Mouse (Mus musculus) embryonic facial prominence, embryonic 13.5 days (tissue): ENCODE measurements around the gene Stkld1. TPM values are rescaled to one million over a fixed set of nuclear protein-coding genes. Genes with fewer than 3 reads are reported as not detected.
"Not testable (repeated sequence)": the region's sequence is repeated elsewhere in the genome, so short reads cannot be mapped to it uniquely, and the experiment has no call there.

Source experiments
- ATAC-seq: fragments of 200-750 bp; cut with Nextera tagmentation; 2 replicates; pipeline ENCODE4 v1.8.0; 2017; ENCODE audit warnings: low read depth; ENCODE audit not compliant: insufficient number of reproducible peaks, insufficient read depth, low FRiP score, low TSS enrichment
- H3K27ac ChIP-seq: fragments of 300-500 bp; sonication (generic); 2 replicates; pipeline ENCODE4 v1.5.1; 2015; ENCODE audit warnings: moderate library complexity, mild to moderate bottlenecking, inconsistent platforms
- H3K27me3 ChIP-seq: fragments of 300-500 bp; sonication (generic); 2 replicates; pipeline ENCODE4 v1.6.1; 2015; ENCODE audit warnings: mild to moderate bottlenecking, inconsistent platforms
- H3K36me3 ChIP-seq: fragments of 300-500 bp; sonication (generic); 2 replicates; pipeline ENCODE4 v1.6.1; 2015; ENCODE audit warnings: mild to moderate bottlenecking, inconsistent platforms
- H3K4me1 ChIP-seq: fragments of 300-500 bp; sonication (generic); 2 replicates; pipeline ENCODE4 v1.6.1; 2015; ENCODE audit warnings: inconsistent platforms
- H3K4me2 ChIP-seq: fragments of 300-500 bp; sonication (generic); 2 replicates; pipeline ENCODE4 v1.6.1; 2015; ENCODE audit warnings: moderate library complexity, mild to moderate bottlenecking, inconsistent platforms
- H3K4me3 ChIP-seq: fragments of 300-500 bp; sonication (generic); 2 replicates; pipeline ENCODE4 v1.5.1; 2015; ENCODE audit warnings: mild to moderate bottlenecking, inconsistent platforms
- H3K9ac ChIP-seq: fragments of 300-500 bp; sonication (generic); 2 replicates; pipeline ENCODE4 v1.6.1; 2015; ENCODE audit warnings: mild to moderate bottlenecking, inconsistent platforms
- H3K9me3 ChIP-seq: fragments of 300-500 bp; sonication (generic); 2 replicates; pipeline ENCODE4 v1.6.1; 2016; ENCODE audit warnings: inconsistent platforms
- WGBS: fragments of 180-500 bp; shearing (Covaris S2); methylation state at CpG from one replicate; pipeline ENCODE4 v1.1.7; 2015; ENCODE audit warnings: mixed read lengths; 5-methylcytosine and 5-hydroxymethylcytosine counted together
- polyA plus RNA-seq: library from polyadenylated mRNA; unstranded; fragments of >200 nt; fragmentation: Nextera tagmentation; extraction: Ambion mirVana; gene quantifications from 2 replicates; pipeline ENCODE4 v1.2.1, GENCODE M21; 2015

The Stkld1 gene
- 0.22 TPM in 1 of 2 replicates, not detected in the other for polyA plus RNA-seq

GRCm38 (mm10) chr2:26933304-26934055 lies at the start of gene Stkld1, which contains the start of gene Surf4:
Gene Stkld1 (plus strand): TSS chr2:26934047.
Gene Surf4 (minus strand): TSS chr2:26933928.
- peak; percentile 89 for ATAC-seq
- Histone ChIP-seq H3K4me1 (peaks cover 35% of the 10 kb centered on the region), H3K27me3 (no peaks in the 10 kb centered on the region), H3K27ac (peak within 1 kb of the TSS; percentile 87), H3K9ac (peak within 1 kb of the TSS; percentile 100), H3K4me3 (peak within 1 kb of the TSS; percentile 99), H3K36me3 (peaks cover 32% of the 10 kb centered on the region), H3K4me2 (peak within 1 kb of the TSS; percentile 73), H3K9me3 (no peaks in the 10 kb centered on the region)
- under 1% methylated on average over 58 of the region's 70 CpGs for WGBS

GRCm38 (mm10) chr2:26885541-26885940 lies 48.3 kb upstream of the Stkld1 start:
- not testable (repeated sequence) for H3K4me2 ChIP-seq, H3K27ac ChIP-seq, H3K4me1 ChIP-seq, H3K9ac ChIP-seq, H3K27me3 ChIP-seq, H3K9me3 ChIP-seq, H3K4me3 ChIP-seq, ATAC-seq
- peaks cover 31% of the 10 kb centered on the region for H3K36me3 ChIP-seq
- WGBS, result 81% methylated on average over 2 of the region's 2 CpGs

GRCm38 (mm10) chr2:26886170-26886569 lies 47.7 kb upstream of the Stkld1 start:
- not testable (repeated sequence) for H3K27ac ChIP-seq, H3K4me2 ChIP-seq, H3K4me3 ChIP-seq, H3K9me3 ChIP-seq, H3K4me1 ChIP-seq, ATAC-seq, H3K9ac ChIP-seq, H3K27me3 ChIP-seq
- peaks cover 37% of the 10 kb centered on the region for H3K36me3 ChIP-seq
- 64% methylated on average over 4 of the region's 4 CpGs for WGBS

- H3K4me2 ChIP-seq, result no peak overlapping the region
- no peak overlapping the region for H3K9ac ChIP-seq
- 90% methylated on average over 4 of the region's 4 CpGs for WGBS
- H3K4me1 ChIP-seq, result no peaks in the 10 kb centered on the region
- no peak overlapping the region for H3K27ac ChIP-seq
- H3K36me3 ChIP-seq, result peaks cover 89% of the 10 kb centered on the region
- H3K4me3 ChIP-seq, result no peak overlapping the region
- no peak for ATAC-seq
- no peaks in the 10 kb centered on the region for H3K9me3 ChIP-seq
- H3K27me3 ChIP-seq, result no peaks in the 10 kb centered on the region
These were observed 37.9 kb upstream of the Stkld1 start for GRCm38 (mm10) chr2:26895898-26896297.

GRCm38 (mm10) chr2:26900731-26901130 lies 33.1 kb upstream of the Stkld1 start:
- peaks cover 20% of the 10 kb centered on the region for H3K4me1 ChIP-seq
- peaks cover 59% of the 10 kb centered on the region for H3K36me3 ChIP-seq
- no peaks in the 10 kb centered on the region for H3K27me3 ChIP-seq
- H3K9me3 ChIP-seq, result no peaks in the 10 kb centered on the region
- no peak overlapping the region for H3K27ac ChIP-seq
- WGBS, result 60% methylated on average over 1 of the region's 1 CpGs
- no peak overlapping the region for H3K4me2 ChIP-seq
- no peak overlapping the region for H3K4me3 ChIP-seq
- no peak overlapping the region for H3K9ac ChIP-seq
- ATAC-seq, result no peak

GRCm38 (mm10) chr2:26901834-26902400 lies 31.9 kb upstream of the Stkld1 start:
- Histone ChIP-seq H3K9ac (peak overlapping the region; percentile 85), H3K4me2 (peak overlapping the region; percentile 84), H3K4me3 (peak overlapping the region; percentile 82), H3K9me3 (no peaks in the 10 kb centered on the region), H3K27ac (peak overlapping the region; percentile 91; the same call in 1 of the 2 replicates), H3K36me3 (peaks cover 59% of the 10 kb centered on the region), H3K27me3 (no peaks in the 10 kb centered on the region), H3K4me1 (peaks cover 20% of the 10 kb centered on the region)
- no peak for ATAC-seq
- WGBS, result 10% methylated on average over 7 of the region's 7 CpGs

- Histone ChIP-seq H3K4me3 (peak within 1 kb of the TSS; percentile 82), H3K27me3 (no peaks in the 10 kb centered on the region), H3K4me2 (peak within 1 kb of the TSS; percentile 84), H3K9me3 (no peaks in the 10 kb centered on the region), H3K9ac (peak within 1 kb of the TSS; percentile 85), H3K4me1 (peaks cover 21% of the 10 kb centered on the region), H3K36me3 (peaks cover 59% of the 10 kb centered on the region), H3K27ac (peak within 1 kb of the TSS; percentile 91)
- peak; percentile 88 for ATAC-seq
- WGBS, result under 1% methylated on average over 41 of the region's 41 CpGs
These were observed 31.2 kb upstream of the Stkld1 start, which contains the start of gene Surf6 for GRCm38 (mm10) chr2:26902467-26903220. Gene Surf6 (minus strand): TSS chr2:26902879.

GRCm38 (mm10) chr2:26903311-26903710 lies 30.5 kb upstream of the Stkld1 start:
- Histone ChIP-seq H3K4me2 (peak overlapping the region; percentile 84), H3K27me3 (no peaks in the 10 kb centered on the region), H3K9me3 (no peaks in the 10 kb centered on the region), H3K36me3 (peaks cover 59% of the 10 kb centered on the region), H3K4me1 (peaks cover 27% of the 10 kb centered on the region), H3K4me3 (peak overlapping the region; percentile 82), H3K27ac (peak overlapping the region; percentile 91), H3K9ac (peak overlapping the region; percentile 85)
- 8% methylated on average over 7 of the region's 7 CpGs for WGBS
- ATAC-seq, result no peak

GRCm38 (mm10) chr2:26905936-26906335 lies 27.9 kb upstream of the Stkld1 start:
- Histone ChIP-seq H3K4me2 (no peak overlapping the region), H3K9me3 (no peaks in the 10 kb centered on the region), H3K27me3 (no peaks in the 10 kb centered on the region), H3K9ac (no peak overlapping the region), H3K36me3 (peaks cover 41% of the 10 kb centered on the region), H3K27ac (no peak overlapping the region), H3K4me3 (no peak overlapping the region), H3K4me1 (peaks cover 41% of the 10 kb centered on the region)
- no peak for ATAC-seq
- WGBS, result 86% methylated on average over 2 of the region's 2 CpGs

GRCm38 (mm10) chr2:26906431-26906830 lies 27.4 kb upstream of the Stkld1 start:
- H3K27ac ChIP-seq, result no peak overlapping the region
- WGBS, result 93% methylated on average over 3 of the region's 3 CpGs

GRCm38 (mm10) chr2:26907109-26907508 lies 26.7 kb upstream of the Stkld1 start:
- no peaks in the 10 kb centered on the region for H3K9me3 ChIP-seq
- H3K9ac ChIP-seq, result no peak overlapping the region
- H3K27me3 ChIP-seq, result no peaks in the 10 kb centered on the region
- no peak for ATAC-seq
- 58% methylated on average over 4 of the region's 4 CpGs for WGBS
- no peak overlapping the region for H3K4me2 ChIP-seq
- no peak overlapping the region for H3K4me3 ChIP-seq
- peaks cover 50% of the 10 kb centered on the region for H3K36me3 ChIP-seq
- peaks cover 37% of the 10 kb centered on the region for H3K4me1 ChIP-seq
- H3K27ac ChIP-seq, result no peak overlapping the region

More at GRCm38 (mm10) chr2:26906431-26906830, 27.4 kb upstream of the Stkld1 start:
- no peak overlapping the region for H3K4me3 ChIP-seq
- H3K4me1 ChIP-seq, result peaks cover 37% of the 10 kb centered on the region
- no peaks in the 10 kb centered on the region for H3K9me3 ChIP-seq
- H3K4me2 ChIP-seq, result no peak overlapping the region
- no peak overlapping the region; the same call in 1 of the 2 replicates for H3K9ac ChIP-seq
- H3K36me3 ChIP-seq, result peaks cover 43% of the 10 kb centered on the region
- ATAC-seq, result no peak
- no peaks in the 10 kb centered on the region for H3K27me3 ChIP-seq
